Mouse (Mus musculus): ENCODE data around the gene Gm36864. TPM values are rescaled to one million over a fixed set of nuclear protein-coding genes. Genes with fewer than 3 reads are reported as not detected.

Gm36864 gene
- total RNA-seq, 2 experiments from 2014 or later: not detected

Other genes starting within 250 kb of the Gm36864 start
- not detected for gene Klk1b11, start 240.3 kb upstream of the Gm36864 start, total RNA-seq (2021)
- gene Klk1b26, start 224.0 kb upstream of the Gm36864 start, total RNA-seq (2021): under 1 TPM; 0.38 to 0.72 TPM
- gene Klk1b27, start 183.9 kb upstream of the Gm36864 start, total RNA-seq (2021): not detected
- not detected for gene Klk1b21, start 133.8 kb upstream of the Gm36864 start, total RNA-seq (2021)
- not detected for gene Klk1b22, start 123.5 kb upstream of the Gm36864 start, total RNA-seq (2021)
- not detected for gene Klk1b16, start 99.4 kb upstream of the Gm36864 start, total RNA-seq (2021)
- not detected for gene Klk1b24, start 47.9 kb upstream of the Gm36864 start, total RNA-seq (2021)
- gene Klk1b3, start 38.0 kb upstream of the Gm36864 start, total RNA-seq (2021): not detected
- not detected for gene Klk1b4, start 28.7 kb upstream of the Gm36864 start, total RNA-seq (2021)
- gene Klk1b5, start 20.2 kb upstream of the Gm36864 start, total RNA-seq (2021): not detected
- gene Klk1, start 10.8 kb upstream of the Gm36864 start, total RNA-seq (2021): under 1 TPM in 1 of 2 experiments, not detected in 1; 0.33 TPM
- under 1 TPM; 0.58 to 0.70 TPM for gene 1700028J19Rik, start 10.5 kb downstream of the Gm36864 start, total RNA-seq (2021)
- gene 2410002F23Rik, start 10.5 kb downstream of the Gm36864 start, total RNA-seq (2021): 10 to 100 TPM; 11.2 to 19.7 TPM
- not detected for gene Acp4, start 21.2 kb downstream of the Gm36864 start, total RNA-seq (2021)
- not detected for gene Gm15517, start 25.3 kb downstream of the Gm36864 start, total RNA-seq (2021)
- under 1 TPM; 0.75 to 0.84 TPM for gene Clec11a, start 70.7 kb downstream of the Gm36864 start, total RNA-seq (2021)
- 1 to 10 TPM in 1 of 2 experiments, under 1 TPM in 1; 1.00 to 1.5 TPM for gene Shank1, start 74.1 kb downstream of the Gm36864 start, total RNA-seq (2021)
- gene Syt3, start 147.9 kb downstream of the Gm36864 start, total RNA-seq (2021): 1 to 10 TPM; 1.7 to 3.4 TPM
- gene 1700008O03Rik, start 149.6 kb downstream of the Gm36864 start, total RNA-seq (2021): under 1 TPM in 1 of 2 experiments, not detected in 1; 0.68 TPM
- gene Lrrc4b, start 192.8 kb downstream of the Gm36864 start, total RNA-seq (2021): 10 to 100 TPM; 20.5 to 21.6 TPM
- under 1 TPM; 0.65 to 0.75 TPM for gene Aspdh, start 229.2 kb downstream of the Gm36864 start, total RNA-seq (2021)
- gene Josd2, start 231.8 kb downstream of the Gm36864 start, total RNA-seq (2021): 100 to 1,000 TPM; 127 to 143 TPM

Data from heart, postnatal 36 days (tissue).